Mouse (Mus musculus) midbrain, embryonic 12.5 days (tissue): ENCODE data around the gene St8sia1. TPM values are rescaled to one million over a fixed set of nuclear protein-coding genes. Genes with fewer than 3 reads are reported as not detected.

Source experiments
- ATAC-seq: fragments of 200-750 bp; cut with Nextera tagmentation; 2 replicates; pipeline ENCODE4 v1.8.0; 2017; ENCODE audit warnings: low read depth, moderate TSS enrichment, moderate library complexity; ENCODE audit not compliant: low FRiP score
- H3K27ac ChIP-seq: fragments of 300-500 bp; sonication (generic); replicated peaks from 2 replicates; pipeline ENCODE4 v1.5.1; 2016; ENCODE audit warnings: mild to moderate bottlenecking
- H3K27me3 ChIP-seq: fragments of 300-500 bp; sonication (generic); 2 replicates; pipeline ENCODE4 v1.6.1; 2016; ENCODE audit warnings: mild to moderate bottlenecking
- H3K36me3 ChIP-seq: fragments of 300-500 bp; sonication (generic); 2 replicates; pipeline ENCODE4 v1.6.1; 2016
- H3K4me1 ChIP-seq: fragments of 300-500 bp; sonication (generic); 2 replicates; pipeline ENCODE4 v1.6.1; 2016
- H3K4me2 ChIP-seq: fragments of 300-500 bp; sonication (generic); replicated peaks from 2 replicates; pipeline ENCODE4 v1.6.1; 2016; ENCODE audit warnings: mild to moderate bottlenecking, moderate library complexity
- H3K4me3 ChIP-seq: fragments of 300-500 bp; sonication (generic); 2 replicates; pipeline ENCODE4 v1.5.1; 2016; ENCODE audit warnings: mild to moderate bottlenecking
- H3K9ac ChIP-seq: fragments of 300-500 bp; sonication (generic); replicated peaks from 2 replicates; pipeline ENCODE4 v1.6.1; 2016; ENCODE audit warnings: mild to moderate bottlenecking, moderate library complexity
- H3K9me3 ChIP-seq: fragments of 300-500 bp; sonication (generic); 2 replicates; pipeline ENCODE4 v1.6.1; 2016; ENCODE audit warnings: mild to moderate bottlenecking
- WGBS: fragments of 180-500 bp; shearing (Covaris S2); methylation state at CpG from one replicate; pipeline ENCODE4 v1.1.7; 2016; 5-methylcytosine and 5-hydroxymethylcytosine counted together
- polyA plus RNA-seq: library from polyadenylated mRNA; unstranded; fragments of >200 nt; fragmentation: Nextera tagmentation; extraction: Ambion mirVana; gene quantifications from 2 replicates; pipeline ENCODE4 v1.2.1, GENCODE M21; 2016

The St8sia1 gene
- polyA plus RNA-seq, 1 experiment from 2014 or later: 7.9 TPM

DNA sequence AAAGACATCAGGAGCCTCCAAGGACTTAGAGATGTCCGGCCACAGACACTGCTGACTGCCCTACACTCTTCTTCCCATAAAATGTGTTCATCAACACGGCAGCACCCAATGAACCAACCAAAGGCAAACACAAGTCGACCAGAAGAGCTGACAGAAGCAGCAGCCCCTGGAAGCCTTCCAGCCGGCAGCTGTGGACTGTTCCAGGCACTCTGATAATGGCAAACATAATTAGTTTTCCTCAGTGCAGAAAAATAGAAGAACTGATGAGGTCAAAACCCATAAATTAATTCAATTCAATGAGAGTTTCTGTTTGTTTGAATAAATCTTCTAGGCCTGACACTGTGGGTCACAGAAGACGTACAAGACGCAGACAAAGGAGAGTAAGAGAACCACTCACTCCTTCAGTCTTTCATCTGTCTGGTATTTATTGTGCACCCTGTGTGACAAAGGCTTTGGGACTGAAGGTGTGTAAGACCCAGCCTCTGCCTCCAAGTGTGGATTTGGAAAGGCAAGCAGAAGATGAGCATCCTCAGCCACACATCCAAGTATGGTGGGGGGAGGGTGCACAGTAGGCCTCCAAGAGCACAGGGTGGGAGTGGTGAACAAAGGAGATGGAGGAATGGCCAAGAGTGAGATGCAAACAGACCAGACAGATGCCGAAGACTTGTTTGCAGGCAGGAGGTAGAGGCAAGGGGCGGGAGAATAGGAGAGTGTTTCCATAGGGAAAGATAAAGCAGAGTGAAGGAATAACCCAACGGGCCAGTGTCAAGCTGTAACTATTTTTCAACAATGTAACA, 25.5 kb downstream of the St8sia1 start:
- H3K4me1 ChIP-seq: peaks cover 3% of the 10 kb centered on the region; the same call in 1 of the 2 replicates
- no peak overlapping the region for H3K27ac ChIP-seq
- H3K4me2 ChIP-seq: no peak overlapping the region
- 65% methylated on average over 9 of the region's 9 CpGs for WGBS
- no peak overlapping the region for H3K4me3 ChIP-seq
- no peak overlapping the region for H3K9ac ChIP-seq
- ATAC-seq: no peak
- no peaks in the 10 kb centered on the region for H3K36me3 ChIP-seq
- H3K9me3 ChIP-seq: no peaks in the 10 kb centered on the region
- H3K27me3 ChIP-seq: no peaks in the 10 kb centered on the region

DNA sequence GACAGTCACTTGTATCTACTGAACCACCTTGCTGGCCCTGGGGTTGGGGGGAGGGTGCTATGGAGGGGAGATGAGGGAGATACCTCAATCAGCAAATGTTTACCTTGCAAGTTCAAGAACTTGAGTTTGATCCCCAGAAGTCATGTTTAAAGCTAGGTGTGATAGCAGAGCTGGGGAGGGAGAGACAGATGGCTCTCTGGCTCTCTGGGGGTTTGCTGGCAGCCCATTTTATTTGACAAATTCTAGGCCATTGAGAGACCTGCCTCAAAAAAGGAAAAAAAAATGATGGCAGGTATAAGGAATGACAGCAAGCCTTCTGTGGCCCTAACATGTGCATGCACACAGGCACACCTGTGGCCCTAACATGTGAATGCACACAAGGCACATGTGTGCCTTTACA, 26.2 kb downstream of the St8sia1 start:
- Histone ChIP-seq H3K36me3 (no peaks in the 10 kb centered on the region), H3K9me3 (no peaks in the 10 kb centered on the region), H3K4me2 (no peak overlapping the region), H3K4me3 (no peak overlapping the region), H3K4me1 (peaks cover 3% of the 10 kb centered on the region; the same call in 1 of the 2 replicates), H3K27ac (no peak overlapping the region), H3K9ac (no peak overlapping the region), H3K27me3 (no peaks in the 10 kb centered on the region)
- no peak for ATAC-seq

DNA sequence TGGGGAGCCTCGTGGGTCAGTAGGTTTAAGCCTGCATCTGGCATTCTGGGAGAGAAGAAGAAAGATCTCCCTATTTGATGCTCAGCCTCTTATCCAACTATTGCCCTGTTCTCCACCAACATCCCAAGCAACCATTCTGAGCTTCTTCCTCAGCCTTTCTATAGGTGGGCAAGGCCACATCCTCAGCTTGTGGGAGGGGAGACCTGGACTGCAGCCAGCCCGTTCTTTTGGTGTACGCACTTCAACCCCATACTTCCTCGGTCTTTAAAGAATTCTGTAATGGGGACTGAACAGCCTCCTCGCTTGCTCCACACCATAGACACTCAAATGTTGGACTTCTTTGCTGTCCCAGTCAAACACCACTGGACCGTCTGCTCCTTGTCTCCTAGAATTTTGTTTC, 31.7 kb downstream of the St8sia1 start:
- Histone ChIP-seq H3K4me3 (no peak overlapping the region), H3K27me3 (no peaks in the 10 kb centered on the region), H3K4me2 (no peak overlapping the region), H3K4me1 (no peaks in the 10 kb centered on the region), H3K9me3 (no peaks in the 10 kb centered on the region), H3K27ac (no peak overlapping the region), H3K9ac (no peak overlapping the region), H3K36me3 (no peaks in the 10 kb centered on the region; the same call in 1 of the 2 replicates)
- no peak for ATAC-seq
- WGBS: 80% methylated on average over 6 of the region's 6 CpGs

DNA sequence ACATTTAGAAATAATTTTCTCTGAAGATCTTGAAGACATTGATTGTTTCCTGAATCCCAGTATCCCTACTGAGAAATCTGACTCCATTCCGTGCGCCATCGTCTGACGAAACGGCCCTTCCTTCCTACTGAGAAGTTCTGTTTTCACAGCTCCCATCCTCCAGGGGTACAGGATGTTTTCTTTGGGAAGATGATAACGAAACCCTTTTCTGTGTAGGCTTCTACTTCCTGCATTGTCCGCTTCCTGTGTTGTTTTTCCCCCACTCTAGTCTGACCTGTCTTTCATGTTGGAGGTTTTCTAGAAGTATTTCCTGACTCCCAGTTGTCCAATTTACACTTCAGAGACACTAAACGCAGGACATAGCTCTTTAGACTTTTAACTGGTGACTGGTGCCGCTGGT, 32.1 kb downstream of the St8sia1 start:
- H3K36me3 ChIP-seq: no peaks in the 10 kb centered on the region; the same call in 1 of the 2 replicates
- ATAC-seq: no peak
- H3K27ac ChIP-seq: no peak overlapping the region
- no peaks in the 10 kb centered on the region for H3K4me1 ChIP-seq
- no peak overlapping the region for H3K4me2 ChIP-seq
- 80% methylated on average over 9 of the region's 9 CpGs for whole genome bisulfite sequencing
- no peak overlapping the region for H3K9ac ChIP-seq
- H3K27me3 ChIP-seq: no peaks in the 10 kb centered on the region
- H3K9me3 ChIP-seq: no peaks in the 10 kb centered on the region
- H3K4me3 ChIP-seq: no peak overlapping the region

DNA sequence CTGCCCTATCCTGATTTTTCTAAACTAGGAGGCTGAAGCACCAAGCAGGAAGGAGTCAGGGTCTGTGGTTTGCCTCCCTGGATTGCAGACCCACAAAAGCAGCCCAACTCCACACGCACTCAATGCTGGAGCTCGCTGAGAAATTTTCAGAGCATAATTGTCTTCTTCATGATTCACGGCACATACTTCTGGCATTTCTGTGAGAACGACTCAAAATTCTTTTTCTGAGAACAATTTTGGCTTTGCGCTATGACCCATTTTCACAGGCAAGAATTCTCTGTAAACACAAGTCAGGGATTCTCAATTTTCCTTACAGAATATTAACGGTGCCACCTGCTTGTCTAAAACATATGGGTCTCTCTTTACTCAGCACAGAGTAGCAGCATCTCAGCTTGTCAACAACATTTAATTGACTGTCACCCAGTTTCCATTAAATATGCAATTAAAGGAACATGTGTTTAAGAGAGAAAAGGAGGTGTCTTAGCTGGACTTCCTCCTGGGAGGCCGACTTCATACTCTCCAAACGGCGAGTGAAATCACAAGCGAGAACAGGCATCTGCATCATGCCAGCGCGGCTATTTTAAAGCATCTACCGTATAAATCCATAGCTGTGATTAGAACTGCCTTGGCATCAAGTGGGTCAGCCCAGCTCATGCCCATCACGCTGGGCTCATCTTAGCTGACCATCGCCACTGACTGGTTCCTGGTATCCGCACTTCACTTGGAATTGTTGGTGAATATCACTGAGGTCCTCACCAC, 35.5 kb downstream of the St8sia1 start:
- Histone ChIP-seq H3K9me3 (no peaks in the 10 kb centered on the region), H3K27ac (no peak overlapping the region), H3K36me3 (no peaks in the 10 kb centered on the region; the same call in 1 of the 2 replicates), H3K27me3 (no peaks in the 10 kb centered on the region), H3K4me3 (no peak overlapping the region), H3K4me2 (no peak overlapping the region), H3K9ac (no peak overlapping the region), H3K4me1 (peaks cover 7% of the 10 kb centered on the region; the same call in 1 of the 2 replicates)
- no peak for ATAC-seq
- 86% methylated on average over 16 of the region's 16 CpGs for WGBS

DNA sequence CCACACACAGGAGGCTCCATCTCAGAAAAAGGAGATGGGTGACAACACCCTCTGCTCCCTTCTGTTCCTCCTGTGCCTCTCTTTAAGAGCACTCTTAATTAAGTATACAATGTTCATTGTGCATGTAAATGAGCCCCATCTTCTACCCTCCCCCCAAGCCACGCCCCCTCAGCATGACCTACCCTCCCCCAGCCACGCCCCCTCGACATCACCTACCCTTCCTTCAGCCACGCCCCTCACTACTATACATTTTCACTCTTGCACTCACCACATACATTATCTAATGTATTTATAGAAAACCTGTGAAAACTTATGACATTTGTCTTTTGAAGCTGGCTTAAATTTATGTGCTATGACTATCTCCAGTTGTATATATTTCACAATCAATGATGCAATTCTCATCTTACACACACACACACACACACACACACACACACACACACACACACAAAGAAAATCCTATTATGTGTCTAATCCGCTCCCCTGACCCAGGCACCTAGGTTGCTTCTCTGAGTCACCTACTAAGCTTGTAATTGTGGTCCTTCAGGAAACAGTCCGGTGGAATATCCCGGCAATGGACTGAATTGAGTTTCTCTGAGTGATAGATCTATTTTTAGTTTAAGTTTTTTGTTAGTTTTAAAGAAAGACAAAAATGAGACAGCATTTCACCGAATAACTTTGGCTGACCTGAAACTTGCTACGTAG, 37.2 kb downstream of the St8sia1 start:
- H3K4me1 ChIP-seq: peaks cover 7% of the 10 kb centered on the region; the same call in 1 of the 2 replicates
- no peaks in the 10 kb centered on the region for H3K27me3 ChIP-seq
- ATAC-seq: peak; percentile 27; the same call in 1 of the 2 replicates
- no peak overlapping the region for H3K4me2 ChIP-seq
- H3K27ac ChIP-seq: no peak overlapping the region
- WGBS: 90% methylated on average over 9 of the region's 9 CpGs
- H3K9ac ChIP-seq: no peak overlapping the region
- H3K36me3 ChIP-seq: no peaks in the 10 kb centered on the region; the same call in 1 of the 2 replicates
- H3K4me3 ChIP-seq: no peak overlapping the region
- H3K9me3 ChIP-seq: no peaks in the 10 kb centered on the region

DNA sequence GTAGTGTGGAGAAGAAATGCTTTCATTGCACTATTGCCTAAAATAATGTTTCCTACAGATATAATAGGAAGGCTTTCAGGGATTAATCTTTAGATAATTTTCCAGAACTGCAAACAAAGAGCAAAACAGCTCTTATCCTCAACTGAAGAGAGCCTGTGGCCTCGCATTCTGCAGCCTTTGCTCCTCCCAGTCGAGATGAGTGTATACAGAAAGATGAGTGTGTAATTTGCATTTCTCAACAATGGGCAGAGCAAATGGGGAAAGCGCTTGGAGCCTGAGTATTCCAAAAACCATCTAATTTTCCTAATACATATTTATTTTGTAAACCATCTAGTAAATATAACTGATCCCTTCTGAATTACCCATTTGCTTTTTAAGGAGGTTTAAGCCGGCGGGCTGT, 38.3 kb downstream of the St8sia1 start:
- H3K4me1 ChIP-seq: peaks cover 7% of the 10 kb centered on the region; the same call in 1 of the 2 replicates
- no peak overlapping the region for H3K4me3 ChIP-seq
- no peaks in the 10 kb centered on the region for H3K27me3 ChIP-seq
- no peaks in the 10 kb centered on the region; the same call in 1 of the 2 replicates for H3K36me3 ChIP-seq
- no peak overlapping the region for H3K9ac ChIP-seq
- H3K27ac ChIP-seq: no peak overlapping the region
- WGBS: 57% methylated on average over 5 of the region's 5 CpGs
- no peak overlapping the region for H3K4me2 ChIP-seq
- H3K9me3 ChIP-seq: no peaks in the 10 kb centered on the region
- ATAC-seq: 0 out of 2 replicates have a peak, but pooled peaks have one; percentile 16

DNA sequence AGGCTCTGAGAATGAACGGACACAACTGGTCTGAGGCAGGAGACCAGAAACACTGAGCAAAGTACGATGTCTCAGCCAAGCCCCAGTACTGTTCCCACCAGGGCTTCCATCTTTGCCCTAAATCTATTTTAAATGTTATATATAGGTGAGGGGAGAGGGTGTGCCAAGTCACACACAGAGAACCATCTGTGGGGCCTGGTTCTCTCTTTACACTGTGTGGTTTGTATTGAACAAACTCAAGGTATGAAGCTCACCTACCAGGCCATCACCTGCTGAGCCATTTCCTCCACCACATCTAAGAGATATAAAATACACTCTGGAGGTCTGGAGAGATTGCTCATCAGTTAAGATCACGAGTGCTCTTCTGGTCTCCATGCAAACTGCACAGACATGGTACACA, 38.9 kb downstream of the St8sia1 start:
- no peaks in the 10 kb centered on the region; the same call in 1 of the 2 replicates for H3K36me3 ChIP-seq
- H3K4me1 ChIP-seq: peaks cover 7% of the 10 kb centered on the region; the same call in 1 of the 2 replicates
- H3K9ac ChIP-seq: no peak overlapping the region
- H3K4me3 ChIP-seq: no peak overlapping the region
- H3K4me2 ChIP-seq: no peak overlapping the region
- H3K9me3 ChIP-seq: no peaks in the 10 kb centered on the region
- no peak overlapping the region for H3K27ac ChIP-seq
- no peak for ATAC-seq
- no peaks in the 10 kb centered on the region for H3K27me3 ChIP-seq
- WGBS: 91% methylated on average over 3 of the region's 3 CpGs

DNA sequence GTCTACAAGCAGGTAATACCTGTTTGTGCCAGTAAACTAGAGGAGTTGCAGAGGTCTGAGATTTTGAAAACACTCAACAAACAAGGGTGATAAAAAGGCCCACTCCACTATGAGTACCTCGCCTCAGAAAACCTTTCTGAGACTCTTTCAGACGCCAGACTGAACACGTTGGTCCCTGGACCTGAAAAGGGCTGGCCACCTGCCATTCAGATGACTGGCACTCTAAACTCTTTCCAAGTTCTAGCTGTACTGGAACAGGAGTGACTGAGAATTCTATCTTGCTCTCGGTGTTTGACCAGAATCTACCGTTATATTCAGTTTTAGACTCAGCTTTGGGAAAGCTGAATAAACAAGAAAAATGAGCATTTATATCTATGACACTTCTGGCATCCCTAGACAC, 43.4 kb downstream of the St8sia1 start:
- Histone ChIP-seq H3K9me3 (no peaks in the 10 kb centered on the region), H3K9ac (no peak overlapping the region), H3K36me3 (no peaks in the 10 kb centered on the region), H3K4me1 (0 out of 2 replicates have a peak, but pooled peaks cover 1% of the 10 kb centered on the region), H3K4me3 (no peak overlapping the region), H3K4me2 (no peak overlapping the region), H3K27me3 (no peaks in the 10 kb centered on the region), H3K27ac (no peak overlapping the region)
- WGBS: 83% methylated on average over 5 of the region's 5 CpGs
- no peak for ATAC-seq

DNA sequence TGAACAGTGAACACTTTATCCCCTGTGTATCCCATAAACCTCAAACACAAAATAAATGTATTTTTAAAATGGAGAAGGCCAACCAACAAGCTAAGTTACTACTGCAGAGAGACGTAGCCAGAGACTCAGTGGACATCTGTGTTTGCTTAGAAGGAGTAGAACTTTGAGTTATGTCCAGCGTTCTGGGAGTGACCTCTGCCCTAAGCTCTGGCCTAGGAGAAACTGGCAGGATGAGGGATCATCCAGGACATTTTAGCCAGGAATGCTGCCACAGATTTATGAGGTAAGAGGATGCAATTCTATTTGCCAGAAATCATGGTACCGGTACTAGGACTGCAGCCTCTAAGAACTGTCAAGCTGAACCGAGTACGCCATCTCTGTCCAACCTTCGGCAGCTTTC, 45.6 kb downstream of the St8sia1 start:
- Histone ChIP-seq H3K4me1 (0 out of 2 replicates have a peak, but pooled peaks cover 2% of the 10 kb centered on the region), H3K4me2 (no peak overlapping the region), H3K27ac (no peak overlapping the region), H3K9me3 (no peaks in the 10 kb centered on the region), H3K36me3 (no peaks in the 10 kb centered on the region), H3K9ac (no peak overlapping the region), H3K4me3 (no peak overlapping the region), H3K27me3 (no peaks in the 10 kb centered on the region)
- WGBS: 89% methylated on average over 6 of the region's 6 CpGs
- ATAC-seq: no peak

DNA sequence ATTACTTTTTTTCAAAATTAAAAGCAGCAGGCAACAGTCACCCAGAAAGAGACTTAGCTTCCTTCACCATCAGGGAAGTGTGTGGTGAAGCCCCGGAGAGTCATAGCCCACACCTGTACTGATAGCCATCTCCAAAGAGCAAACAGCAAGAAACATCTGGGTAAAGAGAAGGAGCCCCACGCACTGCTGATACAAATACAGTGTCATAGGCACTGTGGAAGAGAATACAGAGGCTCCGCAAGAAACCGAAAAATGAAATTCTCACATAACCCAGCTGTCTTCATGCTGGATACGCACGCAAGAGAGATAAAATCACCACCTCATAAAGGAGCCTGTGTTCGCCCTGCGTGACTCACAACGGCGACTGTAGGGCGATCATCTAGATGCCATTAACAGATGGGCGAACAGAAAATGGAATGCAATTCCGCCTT, 46.8 kb downstream of the St8sia1 start:
- Histone ChIP-seq H3K4me1 (0 out of 2 replicates have a peak, but pooled peaks cover 2% of the 10 kb centered on the region), H3K36me3 (no peaks in the 10 kb centered on the region), H3K4me2 (no peak overlapping the region), H3K9me3 (no peaks in the 10 kb centered on the region), H3K4me3 (no peak overlapping the region), H3K9ac (no peak overlapping the region), H3K27me3 (no peaks in the 10 kb centered on the region), H3K27ac (no peak overlapping the region)
- 90% methylated on average over 13 of the region's 13 CpGs for WGBS
- ATAC-seq: no peak
